Mouse (Mus musculus) small intestine, adult 2 months (tissue): ENCODE measurements around the gene Fam69b. TPM values are rescaled to one million over a fixed set of nuclear protein-coding genes. Genes with fewer than 3 reads are reported as not detected.

Experiments
- H3K27ac ChIP-seq: fragments of 200-500 bp; 2 replicates; pipeline ENCODE4 v1.5.1; 2012; ENCODE audit warnings: low read depth, low read length, control low read depth, inconsistent platforms; ENCODE audit not compliant: insufficient read depth
- H3K27me3 ChIP-seq: fragments of 200-500 bp; 2 replicates; pipeline ENCODE4 v1.6.1; 2012; ENCODE audit warnings: mild to moderate bottlenecking, moderate library complexity, low read length, inconsistent platforms; ENCODE audit not compliant: control insufficient read depth, insufficient read depth
- H3K36me3 ChIP-seq: fragments of 200-500 bp; 2 replicates; pipeline ENCODE4 v1.6.1; 2012; ENCODE audit warnings: mild to moderate bottlenecking, low read length, control low read depth, inconsistent platforms; ENCODE audit not compliant: control insufficient read depth, insufficient read depth
- H3K4me1 ChIP-seq: fragments of 200-500 bp; 2 replicates; pipeline ENCODE4 v1.6.1; 2012; ENCODE audit warnings: low read length, inconsistent platforms, mixed read lengths; ENCODE audit not compliant: control insufficient read depth, insufficient read depth, insufficient read length
- H3K4me3 ChIP-seq: fragments of 200-500 bp; 2 replicates; pipeline ENCODE4 v1.5.1; 2012; ENCODE audit warnings: low read depth, mild to moderate bottlenecking, control low read depth, inconsistent platforms, low read length, moderate library complexity
- CTCF ChIP-seq: fragments of 200-500 bp; IDR thresholded peaks from 2 replicates; pipeline ENCODE4 v1.5.1; 2012; ENCODE audit warnings: low read depth, mild to moderate bottlenecking, control low read depth, inconsistent platforms, low read length, moderate library complexity, mixed read lengths; ENCODE audit not compliant: insufficient replicate concordance, insufficient read length; ENCODE audit errors: extremely low read depth
- POLR2A ChIP-seq: fragments of 200-500 bp; IDR thresholded peaks from 2 replicates; pipeline ENCODE4 v1.6.1; 2012; ENCODE audit warnings: low read depth, mild to moderate bottlenecking, control low read depth, inconsistent platforms, low read length, moderate library complexity
- WGBS: fragments of 180-500 bp; shearing (Covaris S2); methylation state at CpG from one replicate; pipeline ENCODE4 v1.1.7; 2018; 5-methylcytosine and 5-hydroxymethylcytosine counted together
- polyA plus RNA-seq: library from polyadenylated mRNA; depleted of rRNA; stranded (reverse); fragments of >200 nt; gene quantifications from 2 replicates; pipeline ENCODE4 v1.2.3, GENCODE M21; 2012

Fam69b gene
- polyA plus RNA-seq, 1 experiment = 7.7 TPM

DNA sequence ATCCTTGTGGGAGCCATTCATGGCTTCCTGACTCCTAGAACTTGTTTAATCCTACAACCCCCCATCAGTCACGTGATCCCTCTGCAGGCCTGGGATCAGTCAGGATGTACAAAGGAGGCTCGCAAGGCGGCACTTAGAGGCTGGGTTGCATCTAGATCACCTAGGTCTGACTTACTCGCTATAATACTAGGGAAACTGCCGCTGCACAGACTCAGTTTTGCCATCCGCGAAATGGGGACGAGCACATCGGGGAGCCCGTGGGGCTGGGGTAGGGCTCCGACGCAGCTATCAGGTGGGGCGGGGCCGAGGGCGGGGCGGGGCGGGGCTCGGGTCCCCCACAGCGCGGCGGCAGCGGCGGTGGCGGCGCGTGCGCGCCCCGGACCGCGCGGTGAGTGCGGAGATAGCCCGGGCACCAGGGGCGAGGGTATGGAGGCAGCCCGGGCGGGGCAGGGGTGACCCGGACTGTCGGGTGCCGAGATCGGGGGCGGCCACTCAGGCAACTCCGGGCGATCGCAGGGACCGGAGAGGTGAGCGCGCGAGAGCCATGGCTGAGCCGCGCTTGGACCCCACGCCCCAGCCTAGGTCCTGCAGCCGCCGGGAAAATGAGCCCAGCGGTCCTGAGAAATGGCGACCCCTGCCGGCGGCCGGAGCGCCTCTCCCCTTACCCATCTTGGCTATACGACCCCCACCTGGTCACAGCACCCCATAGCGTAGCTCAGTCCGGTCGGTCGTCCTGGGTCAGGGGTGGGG, 41.8 kb upstream of the Fam69b start, which contains the start of gene Gm20532:
TSS of gene Gm20532 (plus strand) at position 346 of the 750 bp plus-strand sequence.
- WGBS = under 1% methylated on average over 65 of the region's 65 CpGs
- TF ChIP-seq CTCF (0 out of 2 replicates have a peak, but pooled peaks have one; percentile 44), POLR2A (no peak)
- H3K27me3 ChIP-seq = no peaks in the 10 kb centered on the region; the same call in 1 of the 2 replicates
- H3K4me1 ChIP-seq = peaks cover 7% of the 10 kb centered on the region
- H3K4me3 ChIP-seq = peak within 1 kb of the TSS; percentile 69
- H3K36me3 ChIP-seq = peaks cover 4% of the 10 kb centered on the region; the same call in 1 of the 2 replicates
- no peak within 1 kb of the TSS for H3K27ac ChIP-seq

DNA sequence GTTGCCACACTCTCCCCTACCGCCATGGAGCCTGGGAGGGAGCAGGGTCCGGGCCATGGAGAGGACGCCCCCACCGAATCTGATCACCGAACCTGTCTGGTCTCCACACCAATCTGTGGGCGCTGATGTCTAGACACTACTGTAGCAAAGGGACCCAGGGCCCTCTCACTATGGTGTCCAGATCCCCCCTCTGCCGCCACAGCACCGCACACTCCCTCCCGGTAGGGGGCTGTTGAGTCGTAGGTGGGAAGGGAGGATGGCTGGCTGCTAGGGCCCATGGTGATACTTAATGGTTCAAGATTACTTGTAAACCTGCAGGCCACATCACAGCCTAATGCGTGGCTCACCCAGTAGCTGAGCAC, 41.2 kb upstream of the Fam69b start:
- WGBS = 13% methylated on average over 11 of the region's 11 CpGs
- H3K27ac ChIP-seq = no peak overlapping the region

DNA sequence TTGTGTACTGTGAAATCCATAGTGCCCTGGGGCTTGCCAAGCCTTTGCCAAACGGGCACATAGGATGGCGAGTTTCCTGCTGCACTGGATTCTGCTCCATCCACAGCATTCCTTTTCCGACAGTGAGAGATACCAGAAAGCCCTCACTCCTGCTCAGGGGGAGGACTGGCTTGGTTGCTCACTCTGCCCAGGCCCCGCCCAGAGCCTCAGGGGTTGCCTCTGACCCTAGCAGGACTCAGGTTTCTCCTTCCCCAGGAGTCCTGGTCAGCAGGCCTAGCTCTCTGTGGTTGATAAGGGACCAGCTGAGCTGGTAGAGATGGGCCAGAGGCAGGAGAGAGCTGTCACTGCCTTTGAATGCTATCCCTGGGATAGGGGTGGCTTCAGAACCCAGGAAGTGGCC, 39.7 kb upstream of the Fam69b start:
- TF ChIP-seq POLR2A (no peak), CTCF (no peak)
- peaks cover 22% of the 10 kb centered on the region for H3K36me3 ChIP-seq
- no peaks in the 10 kb centered on the region; the same call in 1 of the 2 replicates for H3K27me3 ChIP-seq
- 65% methylated on average over 4 of the region's 4 CpGs for WGBS
- peaks cover 7% of the 10 kb centered on the region for H3K4me1 ChIP-seq
- no peak overlapping the region for H3K27ac ChIP-seq
- H3K4me3 ChIP-seq = peak overlapping the region; percentile 30

More for the DNA sequence above, 41.2 kb upstream of the Fam69b start:
- peaks cover 7% of the 10 kb centered on the region for H3K4me1 ChIP-seq
- H3K27me3 ChIP-seq = no peaks in the 10 kb centered on the region; the same call in 1 of the 2 replicates
- peak overlapping the region; percentile 69 for H3K4me3 ChIP-seq
- peak; percentile 2; the same call in 1 of the 2 replicates for TF ChIP-seq CTCF
- TF ChIP-seq POLR2A = no peak
- peaks cover 6% of the 10 kb centered on the region; the same call in 1 of the 2 replicates for H3K36me3 ChIP-seq

DNA sequence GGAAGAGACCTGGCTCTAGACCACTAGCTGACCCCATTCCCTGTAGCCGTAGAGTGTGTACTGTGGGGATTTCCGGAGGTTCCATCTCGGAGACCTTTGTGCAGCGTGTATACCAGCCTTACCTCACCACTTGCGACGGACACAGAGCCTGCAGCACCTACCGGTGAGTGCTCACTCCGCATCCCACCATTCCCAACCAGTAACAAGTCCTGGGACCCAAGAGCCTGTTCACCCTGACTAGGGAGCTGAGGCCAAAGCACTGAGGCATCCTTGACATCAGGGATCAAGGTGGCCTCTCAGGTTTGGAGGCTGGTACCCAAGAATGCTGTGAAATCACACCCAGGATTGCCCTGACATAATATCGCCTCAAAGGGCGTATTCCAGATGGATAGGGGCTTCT, 39.0 kb upstream of the Fam69b start:
- 85% methylated on average over 10 of the region's 10 CpGs for WGBS
- Histone ChIP-seq H3K27ac (no peak overlapping the region), H3K4me3 (peak overlapping the region; percentile 30), H3K27me3 (no peaks in the 10 kb centered on the region; the same call in 1 of the 2 replicates), H3K4me1 (peaks cover 7% of the 10 kb centered on the region), H3K36me3 (peaks cover 25% of the 10 kb centered on the region)
- TF ChIP-seq CTCF (no peak), POLR2A (no peak)

DNA sequence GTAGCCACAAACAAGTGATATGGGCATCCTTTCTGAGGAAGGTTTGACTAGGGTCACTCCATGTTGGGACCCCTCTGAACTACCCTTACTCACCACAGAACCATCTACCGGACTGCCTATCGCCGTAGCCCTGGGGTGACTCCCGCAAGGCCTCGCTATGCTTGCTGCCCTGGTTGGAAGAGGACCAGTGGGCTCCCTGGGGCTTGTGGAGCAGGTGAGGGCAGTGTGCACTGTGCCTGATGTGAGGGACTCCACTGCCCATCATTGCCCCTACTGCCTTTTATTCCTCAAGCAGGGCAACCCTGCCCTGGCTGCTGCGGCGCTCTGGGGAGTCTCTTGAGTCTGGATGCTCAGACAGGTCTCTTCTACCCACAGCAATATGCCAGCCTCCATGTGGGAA, 38.0 kb upstream of the Fam69b start:
- Histone ChIP-seq H3K36me3 (peaks cover 33% of the 10 kb centered on the region), H3K4me3 (peak overlapping the region; percentile 30), H3K27me3 (no peaks in the 10 kb centered on the region; the same call in 1 of the 2 replicates), H3K27ac (no peak overlapping the region), H3K4me1 (peaks cover 16% of the 10 kb centered on the region)
- TF ChIP-seq POLR2A (no peak), CTCF (no peak)
- WGBS = 91% methylated on average over 7 of the region's 7 CpGs

DNA sequence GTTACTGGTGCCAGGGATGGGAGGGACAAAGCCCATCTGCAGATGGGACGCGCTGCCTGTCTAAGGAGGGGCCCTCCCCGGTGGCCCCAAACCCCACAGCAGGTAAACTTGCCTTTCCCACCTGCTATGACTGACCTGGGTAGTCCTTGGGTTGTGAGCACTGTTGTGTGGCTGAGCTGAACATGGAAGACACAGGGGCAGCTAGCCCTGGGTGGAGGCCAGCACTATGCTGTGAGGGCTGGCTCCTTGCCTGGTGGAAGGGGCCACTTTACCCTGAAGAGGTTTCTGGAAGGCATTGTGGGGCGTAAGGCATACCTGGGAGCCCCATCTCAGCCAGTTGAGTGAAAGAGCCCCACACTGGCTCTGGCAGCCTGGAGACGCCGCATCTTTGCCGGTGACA, 37.3 kb upstream of the Fam69b start:
- peaks cover 23% of the 10 kb centered on the region for H3K4me1 ChIP-seq
- no peaks in the 10 kb centered on the region; the same call in 1 of the 2 replicates for H3K27me3 ChIP-seq
- H3K4me3 ChIP-seq = peak overlapping the region; percentile 17
- no peak for TF ChIP-seq POLR2A
- no peak for TF ChIP-seq CTCF
- WGBS = 70% methylated on average over 7 of the region's 7 CpGs
- no peak overlapping the region for H3K27ac ChIP-seq
- peaks cover 40% of the 10 kb centered on the region for H3K36me3 ChIP-seq

DNA sequence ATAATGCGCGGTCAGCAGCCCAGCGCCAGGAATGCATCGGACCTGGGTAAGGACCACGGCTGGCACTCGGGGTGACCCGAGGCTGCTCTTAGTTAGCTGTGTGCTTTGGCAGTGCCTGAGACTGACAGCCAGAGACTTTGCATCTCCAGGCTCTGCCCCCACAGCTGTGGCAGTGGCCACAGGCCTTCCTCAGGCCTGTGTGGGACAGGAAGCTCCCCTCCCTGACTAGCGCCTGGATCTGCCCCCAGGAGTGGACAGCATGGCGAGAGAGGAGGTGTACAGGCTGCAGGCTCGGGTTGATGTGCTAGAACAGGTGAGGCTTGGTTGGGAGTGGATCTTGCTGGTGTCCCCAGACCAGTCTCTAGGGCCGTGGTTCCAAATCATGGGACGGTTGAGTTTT, 36.8 kb upstream of the Fam69b start:
- peaks cover 21% of the 10 kb centered on the region for H3K4me1 ChIP-seq
- TF ChIP-seq POLR2A (no peak), CTCF (no peak)
- peaks cover 44% of the 10 kb centered on the region for H3K36me3 ChIP-seq
- peak overlapping the region; percentile 17; the same call in 1 of the 2 replicates for H3K4me3 ChIP-seq
- WGBS = 84% methylated on average over 12 of the region's 12 CpGs
- no peak overlapping the region for H3K27ac ChIP-seq
- H3K27me3 ChIP-seq = no peaks in the 10 kb centered on the region
